Mouse (Mus musculus) cerebellum, postnatal 10 days (tissue): ENCODE results near the gene Pla1a.

Experiments
- DNase-seq, 2 experiments: peaks; one replicate each; pipeline ENCODE4 v3.0.0; 2021; ENCODE audit warnings: mixed read lengths in 2 of 2

The Pla1a gene

DNA sequence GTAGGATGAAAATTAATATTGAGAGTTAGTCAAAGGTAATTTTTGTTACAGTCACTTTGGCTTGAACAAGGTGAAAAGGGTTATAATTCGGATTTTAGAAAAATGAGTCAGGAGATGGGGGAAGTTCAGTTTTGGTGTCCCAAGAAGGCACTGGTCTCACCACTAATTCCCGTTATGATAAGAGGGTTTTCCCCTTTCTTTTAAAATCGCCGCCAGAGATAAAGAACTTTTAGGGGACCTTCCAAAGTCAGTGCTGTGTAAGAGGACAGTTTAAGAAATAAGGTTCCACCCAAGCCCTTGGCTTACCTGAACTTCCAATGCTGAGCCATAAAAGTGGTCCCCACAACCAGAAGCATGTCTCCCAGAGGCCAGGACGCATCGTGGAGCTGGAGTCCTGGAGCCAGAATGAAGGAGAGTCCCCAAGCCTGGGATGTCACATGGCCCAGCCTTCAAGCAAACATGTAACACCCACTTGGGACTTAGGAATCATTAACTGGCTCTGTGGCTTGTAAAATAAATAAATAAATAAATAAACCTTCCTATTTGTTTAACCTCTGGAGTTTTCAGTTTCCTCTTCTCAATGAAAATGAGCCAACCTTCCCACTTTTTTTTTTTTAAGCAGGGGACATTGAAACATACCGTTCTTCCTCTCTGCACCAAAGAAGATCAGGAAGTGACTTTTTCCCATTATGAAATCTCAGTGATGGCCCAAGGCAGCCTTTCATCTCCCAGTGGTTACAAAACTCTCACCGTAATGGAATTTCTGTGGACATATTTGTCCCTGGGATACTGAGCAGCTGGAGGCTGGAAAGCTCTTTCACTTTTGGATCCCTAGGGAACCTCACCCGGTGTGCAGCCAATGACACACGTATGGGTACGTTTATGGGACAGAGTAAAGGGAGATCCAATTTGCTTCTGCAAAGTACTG is at the start of gene Pla1a:
TSS of gene Pla1a (minus strand) at position 648 of the 928 bp plus-strand sequence.
- DNase-seq = no peak

DNA sequence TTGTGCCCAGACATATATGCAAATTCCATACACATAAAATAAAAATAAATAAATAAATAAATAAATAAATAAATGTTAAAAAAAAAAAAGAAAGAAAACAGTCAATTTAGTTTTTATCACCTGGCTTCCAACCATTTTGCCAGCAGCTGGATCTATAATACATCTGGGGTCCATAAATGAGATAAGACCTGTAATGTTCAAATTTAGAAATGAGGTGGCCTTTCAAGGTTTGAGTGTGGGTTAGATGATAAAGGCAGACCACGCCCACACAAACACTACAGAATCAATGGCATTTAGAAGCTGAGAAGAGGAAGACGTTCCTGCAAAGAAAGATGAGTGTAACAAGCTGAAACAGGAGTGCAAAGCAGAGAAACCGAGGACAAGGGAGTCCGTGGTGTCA is 48.4 kb upstream of the Pla1a start:
- no peak for DNase-seq

DNA sequence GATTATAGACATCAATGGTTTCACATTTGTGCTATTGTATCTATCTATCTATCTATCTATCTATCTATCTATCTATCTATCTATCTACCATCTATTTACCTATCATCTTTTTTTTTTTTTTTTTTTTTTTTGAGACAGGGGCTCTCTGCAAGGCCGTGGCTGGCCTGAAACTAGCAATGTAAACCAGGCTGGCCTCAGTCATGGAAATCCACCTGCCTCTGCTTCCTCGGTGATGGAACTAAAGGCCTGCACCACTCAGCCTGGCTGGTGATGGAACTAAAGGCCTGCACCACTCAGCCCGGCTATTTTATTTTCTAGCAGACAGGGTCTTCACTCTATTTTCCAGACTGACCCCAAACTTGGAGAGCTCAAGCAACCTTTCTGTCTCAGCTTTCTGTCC is 45.4 kb upstream of the Pla1a start:
- DNase-seq = no peak

DNA sequence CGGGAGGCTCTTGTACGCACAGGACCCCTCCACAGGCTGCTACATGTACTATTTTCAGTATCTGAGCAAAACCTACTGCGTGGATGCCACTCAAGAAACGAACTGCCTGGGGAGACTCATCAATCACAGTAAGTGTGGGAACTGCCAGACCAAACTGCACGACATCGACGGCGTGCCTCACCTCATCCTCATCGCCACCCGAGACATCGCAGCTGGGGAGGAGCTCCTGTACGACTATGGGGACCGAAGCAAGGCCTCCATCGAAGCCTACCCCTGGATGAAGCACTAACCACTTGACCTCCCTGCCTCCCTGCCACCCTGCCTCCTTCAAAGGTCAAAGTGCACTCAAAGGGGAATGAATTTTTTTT is 44.3 kb upstream of the Pla1a start:
- DNase-seq = peak; percentile 17 to 25

DNA sequence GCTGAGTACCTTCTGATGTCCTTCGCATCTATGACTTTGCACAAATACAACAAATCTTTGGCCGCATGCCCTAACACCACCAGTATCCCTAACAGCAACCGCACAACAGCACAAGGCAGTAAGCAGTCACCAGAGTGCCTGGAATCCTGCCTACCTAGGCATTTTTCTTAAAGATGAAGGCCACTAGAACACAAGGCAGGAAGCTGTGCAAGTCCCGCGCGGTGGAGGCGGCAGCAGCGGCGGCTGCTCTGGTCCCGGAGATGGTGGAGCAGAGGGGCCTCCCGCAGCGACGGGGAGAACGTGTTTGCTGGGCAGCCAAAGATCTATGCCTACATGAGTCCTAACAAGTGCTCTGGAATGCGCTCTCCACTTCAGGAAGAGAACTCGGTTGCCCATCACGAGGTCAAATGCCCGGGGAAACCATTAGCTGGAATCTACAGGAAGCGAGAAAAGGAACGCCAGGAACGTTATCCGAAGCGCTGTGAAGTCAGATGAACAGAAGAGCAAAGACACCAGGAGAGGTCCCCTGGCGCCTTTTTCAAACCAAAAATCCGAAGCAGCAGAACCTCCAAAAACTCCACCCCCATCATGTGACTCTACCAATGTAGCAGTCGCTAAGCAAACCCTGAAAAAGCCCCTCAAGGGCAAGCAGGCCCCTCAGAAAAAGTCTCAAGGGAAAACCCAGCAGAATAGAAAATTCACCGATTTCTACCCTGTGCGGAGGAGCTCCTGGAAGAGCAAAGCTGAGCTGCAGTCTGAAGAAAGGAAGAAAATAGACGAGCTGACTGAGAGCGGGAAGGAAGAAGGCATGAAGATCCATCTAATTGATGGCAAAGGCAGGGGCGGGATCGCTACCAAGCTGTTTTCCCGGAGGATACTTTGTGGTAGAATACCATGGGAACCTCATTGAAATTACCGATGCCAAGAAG is 43.6 kb upstream of the Pla1a start:
- peak; percentile 56 to 63 for DNase-seq

DNA sequence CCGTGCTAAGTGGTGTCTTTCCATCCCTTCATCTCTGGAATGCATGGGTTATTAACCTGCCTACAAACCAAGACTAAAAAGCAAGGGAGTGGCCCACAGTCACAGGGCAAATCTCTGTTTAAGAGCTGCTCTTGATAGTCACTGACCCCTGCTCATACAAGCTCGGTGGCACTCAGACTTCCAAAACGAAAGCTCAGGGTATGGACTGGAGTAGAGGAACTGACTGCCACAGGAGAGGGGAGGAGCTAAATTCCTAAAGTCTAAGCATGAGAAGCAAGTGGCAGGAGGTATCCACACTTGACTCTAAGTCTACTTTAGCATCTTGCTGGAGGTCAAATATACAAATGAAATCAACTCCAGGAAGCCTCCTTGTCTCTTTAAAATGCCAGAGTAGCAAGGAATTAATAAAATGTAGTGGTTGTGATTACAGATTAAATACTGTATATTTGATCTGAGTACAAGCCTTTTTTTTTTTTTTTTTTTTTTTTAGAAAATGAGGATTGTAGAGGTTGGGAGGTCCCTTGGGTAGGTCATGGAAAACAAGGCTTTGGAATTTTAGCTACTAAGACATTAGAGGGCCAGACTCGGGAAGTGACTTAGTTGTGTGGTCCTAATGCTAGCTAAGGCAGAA is 42.9 kb upstream of the Pla1a start:
- no peak for DNase-seq

DNA sequence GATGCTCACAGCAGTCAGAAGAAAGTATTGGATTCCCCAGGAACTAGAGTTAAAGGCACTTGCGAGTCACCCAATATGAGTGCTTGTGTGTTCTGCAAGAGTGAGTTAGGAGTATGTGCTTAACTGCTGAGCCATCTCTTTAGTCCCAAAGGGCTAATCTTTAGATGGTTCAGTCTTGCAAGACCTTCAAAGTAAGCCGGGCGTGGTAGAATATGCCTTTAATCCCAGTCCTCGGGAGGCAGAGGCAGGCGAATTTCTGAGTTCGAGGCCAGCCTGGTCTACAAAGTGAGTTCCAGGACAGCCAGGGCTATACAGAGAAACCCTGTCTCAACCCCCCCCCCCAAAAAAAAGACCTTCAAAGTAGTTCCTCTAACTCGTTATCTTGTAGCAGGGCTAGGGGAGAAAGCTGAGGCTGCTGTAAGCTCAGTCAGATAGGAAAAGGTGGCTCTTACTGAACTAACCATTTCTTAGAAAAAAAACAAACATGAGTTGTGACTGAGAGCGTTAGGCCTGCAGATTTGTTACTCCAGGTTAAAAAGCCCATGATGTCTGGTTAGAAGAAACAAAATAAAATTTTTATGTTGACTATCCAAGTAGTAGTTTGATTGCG is 41.8 kb upstream of the Pla1a start:
- no peak for DNase-seq

DNA sequence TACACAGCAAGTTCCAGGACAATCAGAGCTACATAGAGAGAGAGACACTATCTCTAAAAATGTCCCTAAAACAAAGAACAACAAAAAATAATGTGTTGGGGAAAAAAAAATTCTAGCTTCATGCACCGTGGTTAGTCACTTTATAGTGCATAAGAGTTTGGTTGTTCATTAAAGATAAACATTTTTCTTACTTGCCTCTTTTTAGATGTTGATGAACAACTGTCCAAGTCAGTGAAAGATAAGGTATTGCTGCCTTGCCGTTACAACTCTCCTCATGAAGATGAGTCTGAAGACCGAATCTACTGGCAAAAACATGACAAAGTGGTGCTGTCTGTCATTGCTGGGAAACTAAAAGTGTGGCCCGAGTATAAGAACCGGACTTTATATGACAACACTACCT is 40.7 kb upstream of the Pla1a start:
- no peak for DNase-seq

DNA sequence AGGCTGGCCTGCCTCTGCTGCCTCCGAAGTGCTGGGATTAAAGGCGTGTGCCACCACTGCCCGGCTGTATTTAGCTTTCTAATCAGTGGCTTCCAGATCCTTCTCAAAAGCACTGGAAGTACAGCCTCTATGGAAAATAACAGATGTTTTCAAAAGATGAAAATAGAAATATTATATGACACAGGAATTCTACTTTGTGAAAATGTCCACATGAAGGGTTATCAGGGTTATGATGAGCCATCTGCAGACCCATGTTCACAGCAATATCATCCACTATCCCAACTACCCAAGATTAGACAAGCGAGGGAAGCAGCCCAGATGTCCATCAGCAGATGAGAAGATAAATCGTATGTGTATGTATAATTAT is 39.5 kb upstream of the Pla1a start:
- DNase-seq = no peak

DNA sequence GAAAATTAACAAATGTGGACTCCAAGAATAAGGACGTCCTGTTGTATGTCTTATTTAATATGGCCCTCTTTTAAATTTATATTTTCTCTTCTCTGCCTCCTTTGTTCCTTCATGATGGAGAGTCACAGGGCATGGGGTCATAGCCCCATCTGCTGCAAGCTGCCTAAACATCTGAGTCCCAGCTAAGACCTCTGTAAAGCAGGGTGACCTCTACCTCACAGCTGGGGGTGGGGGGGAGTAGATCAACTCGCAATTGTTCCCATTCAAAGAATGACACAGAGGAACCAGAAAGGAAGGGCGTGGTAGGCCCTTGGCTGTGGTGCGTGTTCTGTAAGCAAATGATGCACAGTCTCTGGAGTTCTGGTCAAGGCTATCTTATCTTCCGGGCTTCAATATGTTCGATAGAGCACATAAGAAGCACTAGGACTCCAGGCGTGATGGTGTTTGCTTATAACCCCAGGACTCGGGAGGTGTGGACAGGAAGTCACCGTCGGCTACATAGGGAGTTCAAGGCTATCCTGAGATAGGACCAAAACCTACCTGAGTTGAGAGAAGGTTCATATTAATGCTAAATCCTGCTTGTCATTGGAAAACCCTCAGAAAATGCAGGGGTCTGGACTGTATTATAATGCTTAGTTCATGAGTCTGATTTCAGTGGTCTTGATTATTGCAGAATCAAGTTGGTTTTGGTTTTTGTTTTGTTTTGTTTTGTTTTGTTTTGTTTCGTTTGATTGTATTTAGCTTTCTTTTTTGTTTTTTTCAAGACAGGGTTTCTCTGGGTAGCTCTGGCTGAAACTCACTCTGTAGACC is 39.0 kb upstream of the Pla1a start:
- DNase-seq = no peak

DNA sequence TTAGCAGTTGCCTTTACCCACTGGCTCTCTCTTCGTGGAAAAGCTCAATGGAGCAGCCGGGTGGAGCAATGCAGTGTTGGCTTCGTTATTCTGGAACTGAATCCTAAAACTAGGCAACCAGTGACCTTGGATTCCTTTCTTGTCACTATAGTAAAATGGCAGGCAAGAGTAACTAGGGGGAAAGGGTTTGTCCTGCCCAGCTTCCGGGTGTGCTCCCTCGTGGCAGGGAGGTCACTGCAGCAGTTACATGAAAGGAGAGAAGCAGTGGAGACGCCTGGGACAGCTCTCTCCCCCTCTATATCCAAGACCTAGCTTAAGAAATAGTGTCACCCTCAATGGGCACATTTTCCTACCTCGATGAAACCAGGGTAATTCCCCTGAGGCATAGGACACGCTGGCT is 36.5 kb upstream of the Pla1a start:
- no peak for DNase-seq

DNA sequence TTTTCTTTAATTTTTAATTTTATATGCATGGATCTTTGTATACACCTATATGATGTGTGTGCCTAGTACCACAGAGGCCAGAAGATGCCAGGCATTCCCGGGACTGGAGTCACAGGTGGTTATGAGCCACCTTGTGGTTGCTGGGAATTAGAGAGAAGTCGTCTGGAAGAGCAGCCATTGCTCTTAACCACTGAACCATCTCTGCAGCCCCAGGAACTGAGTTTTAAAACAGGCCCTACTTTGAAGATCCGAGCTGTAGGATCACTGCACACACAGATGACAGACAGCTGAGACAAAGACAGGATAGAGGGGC is 35.7 kb upstream of the Pla1a start:
- no peak for DNase-seq

DNA sequence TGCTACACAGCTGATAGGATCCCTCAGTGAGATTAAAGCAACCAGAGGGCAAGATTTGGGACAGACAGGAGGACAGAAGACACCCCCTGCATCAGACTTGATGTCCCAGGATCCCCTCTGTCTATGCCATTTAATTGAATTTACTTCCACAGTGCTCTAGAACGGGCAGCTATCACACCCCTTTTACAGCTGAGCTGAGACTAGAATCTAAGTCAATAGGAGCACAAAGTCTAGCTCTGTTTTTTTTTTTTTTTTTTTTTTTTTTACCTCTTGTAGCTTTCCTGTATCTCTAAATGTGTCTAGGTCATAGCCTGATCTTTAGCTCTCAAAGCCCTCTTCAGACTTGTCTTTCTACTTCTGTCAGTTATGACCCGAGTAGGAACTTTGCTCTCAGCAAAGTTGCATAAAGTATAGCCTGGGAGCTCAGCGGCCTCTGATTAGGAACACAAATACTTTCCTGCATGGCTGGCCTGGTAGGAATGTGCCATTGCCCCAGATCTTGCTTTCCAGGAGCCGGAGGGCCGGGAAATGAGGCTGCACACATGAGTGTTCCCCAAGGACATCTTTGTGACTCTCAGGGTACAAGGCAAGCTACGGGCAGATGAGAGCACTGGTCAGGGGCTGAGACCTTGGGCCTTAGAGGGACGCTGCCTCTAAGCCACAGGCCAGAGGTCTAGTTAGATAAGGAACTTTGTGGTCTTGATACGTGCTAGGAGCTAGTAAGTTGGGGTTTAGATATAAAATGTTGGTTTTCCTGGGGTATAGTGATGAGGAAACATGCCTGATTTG is 35.2 kb upstream of the Pla1a start:
- no peak for DNase-seq

DNA sequence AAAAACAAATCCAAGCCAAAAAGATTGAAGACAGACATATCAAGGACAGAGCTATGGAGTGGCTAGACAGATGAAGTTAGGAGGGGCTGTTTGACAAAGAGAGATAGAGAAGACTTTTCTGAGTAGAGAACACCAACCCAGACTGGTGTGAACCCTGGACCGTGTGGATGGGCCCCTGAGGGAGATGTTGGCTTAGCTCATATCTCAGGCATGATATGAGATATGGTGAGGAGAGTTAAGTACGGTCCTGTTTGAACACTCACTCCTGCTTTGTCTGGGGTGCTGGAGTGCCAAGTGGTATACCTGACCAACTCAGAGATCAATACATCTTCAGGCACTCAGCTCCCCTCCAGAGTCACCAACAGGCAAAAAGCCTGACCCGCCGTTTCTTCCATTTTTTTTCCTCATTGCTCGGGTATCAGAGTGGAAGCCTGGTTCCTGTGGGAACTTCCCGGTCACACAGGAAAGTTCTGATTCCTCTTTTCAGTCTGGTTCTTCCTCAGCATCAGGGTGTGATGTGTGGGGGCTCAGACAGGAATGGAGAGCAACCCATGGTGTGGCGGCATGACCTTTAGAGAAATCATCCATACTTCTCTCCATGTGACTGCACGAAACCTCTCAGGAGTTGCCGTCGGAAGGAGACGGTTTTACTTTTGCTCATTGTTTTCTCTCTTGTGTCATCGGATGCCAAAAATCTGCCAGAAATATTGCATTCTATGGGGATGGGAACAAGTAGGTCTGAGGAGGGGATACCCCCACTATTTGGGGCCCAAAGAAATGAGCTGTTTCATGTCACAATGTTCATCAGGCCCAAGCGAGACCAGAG is 34.4 kb upstream of the Pla1a start:
- DNase-seq = no peak

DNA sequence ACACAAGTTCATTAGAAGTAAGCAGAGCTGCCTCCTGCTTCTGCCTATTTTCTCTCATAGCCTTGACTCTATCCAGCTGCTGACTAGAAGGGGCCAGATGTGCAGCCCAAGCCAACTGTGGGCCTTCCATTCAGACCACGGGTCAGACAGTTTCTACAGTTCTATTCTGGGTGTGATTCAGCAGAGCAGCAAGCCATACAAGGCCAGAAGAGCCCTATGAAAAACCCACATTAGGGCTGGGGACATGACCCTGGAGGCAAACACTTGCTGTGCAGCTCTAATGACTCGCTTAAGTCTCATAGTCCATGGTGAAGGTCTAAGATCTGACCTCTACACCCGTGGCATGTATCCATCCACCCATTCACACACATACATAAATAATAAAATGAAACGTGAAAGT is 33.1 kb upstream of the Pla1a start:
- no peak for DNase-seq

DNA sequence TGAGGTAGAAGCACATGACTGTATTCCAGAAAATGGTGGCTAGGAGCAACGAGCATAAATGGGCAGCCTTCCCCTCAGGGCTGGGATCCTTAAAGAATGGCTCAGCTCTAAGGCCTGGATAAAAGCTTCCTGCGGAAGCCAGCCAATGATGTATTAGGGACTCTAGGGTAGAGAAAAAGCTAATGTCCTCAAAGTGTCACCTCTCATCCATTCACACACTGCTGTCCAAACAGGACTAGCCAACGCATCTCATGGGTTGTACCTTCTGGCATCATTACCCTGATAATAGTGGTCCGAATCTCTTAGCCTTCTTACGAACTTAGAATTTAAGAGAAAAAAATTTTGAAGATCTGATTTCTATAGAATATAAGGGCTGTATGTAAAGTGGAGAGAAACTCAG is 30.4 kb upstream of the Pla1a start:
- no peak for DNase-seq

DNA sequence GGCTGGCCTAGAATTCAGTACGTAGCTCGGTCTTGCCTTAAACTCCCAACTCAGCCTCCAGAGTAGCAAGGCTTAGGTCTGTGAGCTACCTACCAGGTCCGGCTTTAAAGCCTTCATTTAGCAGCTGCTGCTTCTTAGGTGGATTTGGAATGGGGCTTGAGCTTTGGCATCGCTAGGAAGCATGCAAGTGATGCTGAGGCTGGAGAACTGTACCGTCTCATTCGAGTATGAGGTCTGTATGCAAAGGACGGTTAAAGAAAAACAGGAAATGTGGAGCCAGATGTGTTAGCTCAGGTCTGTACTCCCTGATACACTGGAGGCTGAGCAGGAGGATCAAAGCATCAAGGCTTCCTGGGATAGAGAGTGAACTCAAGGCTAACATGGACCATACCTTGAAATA is 29.2 kb upstream of the Pla1a start:
- DNase-seq = no peak

DNA sequence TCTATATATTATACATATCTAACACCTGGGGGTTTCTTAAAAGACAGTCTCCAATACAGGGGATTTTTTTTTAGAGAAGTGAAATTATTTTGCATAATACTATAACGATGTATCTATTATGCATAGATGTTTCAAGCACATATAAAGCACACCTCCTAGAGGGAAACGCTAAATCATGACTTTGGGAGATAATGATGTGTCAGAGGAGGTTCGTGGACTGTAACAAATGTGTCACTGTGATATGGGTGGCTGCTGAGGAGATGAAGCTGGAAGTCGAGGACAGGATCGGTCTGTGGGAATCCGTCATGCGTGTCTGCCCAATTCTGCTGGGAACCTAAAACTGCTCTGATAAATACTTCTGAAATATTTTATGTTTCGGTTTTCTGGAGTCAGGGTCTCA is 28.8 kb upstream of the Pla1a start:
- no peak for DNase-seq

DNA sequence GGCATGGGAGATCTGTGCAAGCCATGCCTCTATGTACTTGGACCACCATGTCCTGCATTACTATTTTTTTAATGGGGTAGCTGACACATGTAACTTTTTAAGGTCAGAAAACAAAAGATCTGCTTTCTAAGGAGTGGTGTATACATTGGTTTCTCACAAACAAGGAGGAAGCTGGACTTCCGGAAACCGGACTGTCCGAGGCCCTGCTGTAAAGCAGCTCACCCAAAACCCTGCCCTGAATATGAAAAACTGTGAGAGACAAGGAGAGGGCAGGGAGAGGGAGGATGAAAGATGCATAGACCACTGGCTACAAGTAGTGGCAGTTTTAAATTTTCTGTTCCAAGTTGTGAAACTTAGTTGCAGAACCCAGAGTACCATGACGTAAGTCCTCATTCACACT is 27.0 kb upstream of the Pla1a start:
- DNase-seq = no peak

DNA sequence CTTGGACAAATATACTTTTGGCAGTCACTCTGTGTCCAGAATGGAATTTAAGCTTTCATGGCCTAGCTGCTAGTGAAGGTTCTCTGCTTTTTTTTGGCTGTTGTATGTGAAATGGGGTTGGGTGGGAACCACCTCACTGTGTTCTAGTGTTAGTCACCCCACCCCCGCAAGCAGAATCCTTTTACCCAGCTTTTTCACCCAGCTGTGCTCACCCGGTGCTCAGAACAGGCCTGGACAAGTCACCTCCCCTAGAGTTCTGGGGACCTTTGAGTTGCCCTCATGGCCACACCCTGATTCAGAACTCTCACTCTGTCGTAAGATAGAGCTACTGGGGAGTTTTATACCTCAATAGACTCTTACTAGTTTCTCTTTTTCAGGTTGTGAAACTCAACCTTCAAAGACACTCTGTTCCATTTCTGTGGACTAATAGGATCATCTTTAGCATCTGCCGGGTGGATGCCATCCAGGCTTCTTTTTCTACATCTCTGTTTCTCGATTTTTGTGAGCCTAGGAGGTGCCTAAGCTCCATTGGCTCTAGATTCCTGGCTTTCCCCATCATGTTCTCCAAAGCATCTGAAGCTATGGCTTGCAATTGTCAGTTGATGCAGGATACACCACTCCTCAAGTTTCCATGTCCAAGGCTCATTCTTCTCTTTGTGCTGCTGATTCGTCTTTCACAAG is 25.8 kb upstream of the Pla1a start:
- no peak for DNase-seq
